Mouse (Mus musculus): ENCODE measurements around the gene Ddc.

GRCm38 (mm10) chr11:11855685-11856131 is 42.2 kb downstream of the Ddc start:
- TF ChIP-seq CTCF (IDR thresholded peaks at IDR 0.05; ENCODE audit: insufficient read depth, low read length) (no peak), POLR2A (IDR thresholded peaks at IDR 0.05; ENCODE audit: borderline replicate concordance, extremely low read depth, low read depth, low read length) (no peak)

All from lung, adult 2 months (tissue).